Mouse (Mus musculus) spleen, adult 2 months (tissue): ENCODE measurements around the gene Btbd3. TPM values are rescaled to one million over a fixed set of nuclear protein-coding genes. Genes with fewer than 3 reads are reported as not detected.

Experiments used
- DNase-seq, 2 experiments: peaks; one replicate each; pipeline versions ENCODE4 v3.0.0 to v3.0.0-alpha.2; 2012 to 2021; ENCODE audit warnings: low spot score in 2 of 2, low read depth in 1 of 2
- H3K27ac ChIP-seq: fragments of 200-500 bp; 2 replicates; pipeline ENCODE4 v1.5.1; 2012; ENCODE audit warnings: low read length, inconsistent platforms; ENCODE audit not compliant: insufficient read depth
- H3K27me3 ChIP-seq: fragments of 200-500 bp; 2 replicates; pipeline ENCODE4 v1.6.1; 2012; ENCODE audit warnings: mild to moderate bottlenecking, moderate library complexity, low read length, inconsistent platforms; ENCODE audit not compliant: control insufficient read depth, insufficient read depth
- H3K36me3 ChIP-seq: fragments of 200-500 bp; 2 replicates; pipeline ENCODE4 v1.6.1; 2012; ENCODE audit warnings: mild to moderate bottlenecking, low read length, inconsistent platforms; ENCODE audit not compliant: control insufficient read depth, insufficient read depth
- H3K4me1 ChIP-seq: fragments of 200-500 bp; 2 replicates; pipeline ENCODE4 v1.6.1; 2011; ENCODE audit warnings: inconsistent platforms; ENCODE audit not compliant: control insufficient read depth, insufficient read depth, insufficient read length
- H3K4me3 ChIP-seq: fragments of 200-500 bp; 2 replicates; pipeline ENCODE4 v1.5.1; 2011; ENCODE audit warnings: mild to moderate bottlenecking, inconsistent platforms; ENCODE audit not compliant: insufficient read depth, insufficient read length; ENCODE audit errors: extremely low read depth
- CTCF ChIP-seq: fragments of 200-500 bp; IDR thresholded peaks from 2 replicates; pipeline ENCODE4 v1.5.1; 2011; ENCODE audit warnings: mild to moderate bottlenecking, inconsistent platforms; ENCODE audit not compliant: insufficient read depth, insufficient read length, insufficient replicate concordance; ENCODE audit errors: extremely low read depth
- POLR2A ChIP-seq: fragments of 200-500 bp; IDR thresholded peaks from 2 replicates; pipeline ENCODE4 v1.6.1; 2011; ENCODE audit warnings: low read depth, low read length, inconsistent platforms
- WGBS: fragments of 180-500 bp; shearing (Covaris S2); methylation state at CpG from one replicate; pipeline ENCODE4 v1.1.7; 2018; 5-methylcytosine and 5-hydroxymethylcytosine counted together
- polyA plus RNA-seq: library from polyadenylated mRNA; depleted of rRNA; stranded (reverse); fragments of >200 nt; gene quantifications from 2 replicates; pipeline ENCODE4 v1.2.3, GENCODE M21; 2012

Gene Btbd3
- polyA plus RNA-seq, 1 experiment = 2.4 TPM

GRCm38 (mm10) chr2:138585930-138586329, 329.6 kb downstream of the Btbd3 start:
- no peaks in the 10 kb centered on the region for H3K36me3 ChIP-seq
- H3K27ac ChIP-seq = no peak overlapping the region
- H3K4me3 ChIP-seq = no peak overlapping the region
- H3K4me1 ChIP-seq = no peaks in the 10 kb centered on the region
- no peaks in the 10 kb centered on the region for H3K27me3 ChIP-seq
- 88% methylated on average over 2 of the region's 2 CpGs for WGBS
- no peak for TF ChIP-seq CTCF
- TF ChIP-seq POLR2A = no peak
- DNase-seq = no peak

- WGBS = 85% methylated on average over 2 of the region's 2 CpGs
These were observed 331.0 kb downstream of the Btbd3 start for GRCm38 (mm10) chr2:138587335-138587734.

DNA sequence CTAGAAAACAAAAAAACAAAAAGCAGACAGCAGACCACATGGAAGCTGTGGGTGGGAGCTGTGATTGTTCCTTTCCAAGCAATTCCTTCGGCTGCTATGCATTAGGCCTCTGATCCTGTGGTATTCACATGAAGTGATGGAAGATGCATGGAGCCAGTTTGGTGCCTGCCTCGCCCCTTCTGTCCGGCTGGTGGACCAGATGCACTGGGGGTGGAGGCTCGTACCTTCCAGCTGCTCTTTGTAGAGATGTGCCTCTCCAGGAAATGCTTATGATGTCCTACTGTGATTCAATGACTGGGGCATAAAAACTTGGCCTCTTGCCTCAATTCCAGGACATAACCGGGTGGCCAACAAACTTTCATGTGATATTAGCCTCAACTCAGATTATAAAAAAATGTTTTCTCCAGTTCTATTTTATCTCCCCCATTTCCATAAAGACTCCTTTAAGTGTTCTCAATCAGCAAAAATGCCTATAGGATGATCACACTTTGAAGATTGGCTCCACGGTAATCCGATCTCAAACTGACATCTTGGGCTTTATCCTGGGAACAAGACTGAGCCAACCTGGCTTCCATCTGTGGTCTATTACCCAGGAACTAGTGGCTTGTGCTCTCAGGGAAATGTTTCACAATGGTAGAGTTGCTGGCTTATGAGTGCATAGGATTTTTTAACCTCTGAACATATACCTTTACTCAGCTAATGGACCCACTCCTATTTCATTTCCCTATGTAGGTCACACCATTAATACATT, 331.6 kb downstream of the Btbd3 start:
- WGBS = 87% methylated on average over 7 of the region's 7 CpGs
- no peak overlapping the region for H3K27ac ChIP-seq
- no peak overlapping the region for H3K4me3 ChIP-seq
- no peak for DNase-seq
- H3K27me3 ChIP-seq = no peaks in the 10 kb centered on the region
- TF ChIP-seq POLR2A (no peak), CTCF (no peak)
- no peaks in the 10 kb centered on the region for H3K36me3 ChIP-seq
- no peaks in the 10 kb centered on the region for H3K4me1 ChIP-seq

More at GRCm38 (mm10) chr2:138587335-138587734, 331.0 kb downstream of the Btbd3 start:
- no peaks in the 10 kb centered on the region for H3K4me1 ChIP-seq
- TF ChIP-seq CTCF (no peak), POLR2A (no peak)
- no peak for DNase-seq
- no peaks in the 10 kb centered on the region for H3K27me3 ChIP-seq
- no peaks in the 10 kb centered on the region for H3K36me3 ChIP-seq
- H3K27ac ChIP-seq = no peak overlapping the region
- H3K4me3 ChIP-seq = no peak overlapping the region

- H3K27ac ChIP-seq = no peak overlapping the region
- no peaks in the 10 kb centered on the region for H3K4me1 ChIP-seq
- no peaks in the 10 kb centered on the region for H3K27me3 ChIP-seq
- H3K36me3 ChIP-seq = no peaks in the 10 kb centered on the region
- DNase-seq = no peak
- TF ChIP-seq CTCF = no peak
- no peak for TF ChIP-seq POLR2A
- 82% methylated on average over 3 of the region's 3 CpGs for WGBS
- H3K4me3 ChIP-seq = no peak overlapping the region
These were observed 332.7 kb downstream of the Btbd3 start for GRCm38 (mm10) chr2:138589105-138589504.

- 54% methylated on average over 1 of the region's 1 CpGs for whole genome bisulfite sequencing
- TF ChIP-seq CTCF (no peak), POLR2A (no peak)
- no peak for DNase-seq
These were observed 333.9 kb downstream of the Btbd3 start for GRCm38 (mm10) chr2:138590307-138590706.

DNA sequence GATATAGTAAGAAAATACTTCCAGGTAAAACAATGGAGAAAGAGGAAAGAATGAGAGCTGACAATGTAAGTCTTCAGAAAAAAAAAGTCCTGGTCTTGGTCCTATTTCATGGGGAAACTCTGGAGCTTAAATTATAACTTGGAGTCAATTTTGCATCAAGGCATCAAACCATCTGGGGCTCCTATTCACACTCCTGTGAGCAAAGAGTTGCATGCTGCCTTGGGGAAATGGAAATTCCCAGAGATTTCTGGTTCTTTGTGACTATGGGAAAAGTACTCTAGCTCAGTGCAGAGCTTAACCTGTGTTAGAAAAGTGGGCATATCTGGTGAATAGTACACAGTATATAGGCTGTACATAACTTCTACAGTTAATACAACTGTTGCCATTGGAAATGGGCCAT, 356.0 kb downstream of the Btbd3 start:
- H3K4me3 ChIP-seq = no peak overlapping the region
- no peak for TF ChIP-seq CTCF
- TF ChIP-seq POLR2A = no peak
- H3K4me1 ChIP-seq = no peaks in the 10 kb centered on the region
- no peak for DNase-seq
- H3K27me3 ChIP-seq = no peaks in the 10 kb centered on the region
- H3K27ac ChIP-seq = no peak overlapping the region
- no peaks in the 10 kb centered on the region for H3K36me3 ChIP-seq

More at GRCm38 (mm10) chr2:138590307-138590706, 333.9 kb downstream of the Btbd3 start:
- H3K4me1 ChIP-seq = no peaks in the 10 kb centered on the region
- no peak overlapping the region for H3K4me3 ChIP-seq
- no peaks in the 10 kb centered on the region for H3K36me3 ChIP-seq
- no peak overlapping the region for H3K27ac ChIP-seq
- H3K27me3 ChIP-seq = no peaks in the 10 kb centered on the region

- no peaks in the 10 kb centered on the region for H3K4me1 ChIP-seq
- 87% methylated on average over 5 of the region's 5 CpGs for WGBS
These were observed 361.1 kb downstream of the Btbd3 start for GRCm38 (mm10) chr2:138617501-138617900.

More at GRCm38 (mm10) chr2:138617501-138617900, 361.1 kb downstream of the Btbd3 start:
- TF ChIP-seq POLR2A (no peak), CTCF (no peak)
- Histone ChIP-seq H3K4me3 (no peak overlapping the region), H3K27ac (no peak overlapping the region), H3K36me3 (no peaks in the 10 kb centered on the region), H3K27me3 (no peaks in the 10 kb centered on the region)
- no peak for DNase-seq
